Mouse (Mus musculus) kidney, embryonic 15.5 days (tissue): ENCODE results near the gene Ndufb6. TPM values are rescaled to one million over a fixed set of nuclear protein-coding genes. Genes with fewer than 3 reads are reported as not detected.

ENCODE experiments used
- ATAC-seq: fragments of 200-750 bp; cut with Nextera tagmentation; replicated peaks from 2 replicates; pipeline ENCODE4 v1.8.0; 2017; ENCODE audit warnings: moderate TSS enrichment; ENCODE audit not compliant: low FRiP score
- H3K27ac ChIP-seq: fragments of 300-500 bp; sonication (generic); 2 replicates; pipeline ENCODE4 v1.5.1; 2015; ENCODE audit warnings: mild to moderate bottlenecking, inconsistent platforms
- H3K27me3 ChIP-seq: fragments of 300-500 bp; sonication (generic); 2 replicates; pipeline ENCODE4 v1.6.1; 2015; ENCODE audit warnings: inconsistent platforms
- H3K36me3 ChIP-seq: fragments of 300-500 bp; sonication (generic); 2 replicates; pipeline ENCODE4 v1.6.1; 2015; ENCODE audit warnings: inconsistent platforms
- H3K4me1 ChIP-seq: fragments of 300-500 bp; sonication (generic); 2 replicates; pipeline ENCODE4 v1.6.1; 2015; ENCODE audit warnings: inconsistent platforms
- H3K4me2 ChIP-seq: fragments of 300-500 bp; sonication (generic); 2 replicates; pipeline ENCODE4 v1.6.1; 2015; ENCODE audit warnings: moderate library complexity, mild to moderate bottlenecking, inconsistent platforms
- H3K4me3 ChIP-seq: fragments of 300-500 bp; sonication (generic); replicated peaks from 2 replicates; pipeline ENCODE4 v1.5.1; 2015; ENCODE audit warnings: mild to moderate bottlenecking, inconsistent platforms
- H3K9ac ChIP-seq: fragments of 300-500 bp; sonication (generic); 2 replicates; pipeline ENCODE4 v1.6.1; 2015; ENCODE audit warnings: mild to moderate bottlenecking, inconsistent platforms
- H3K9me3 ChIP-seq: fragments of 300-500 bp; sonication (generic); replicated peaks from 2 replicates; pipeline ENCODE4 v1.6.1; 2016; ENCODE audit warnings: inconsistent platforms
- WGBS: fragments of 180-500 bp; shearing (Covaris S2); methylation state at CpG from one replicate; pipeline ENCODE4 v1.1.7; 2015; ENCODE audit warnings: mixed read lengths; 5-methylcytosine and 5-hydroxymethylcytosine counted together
- polyA plus RNA-seq: library from polyadenylated mRNA; unstranded; fragments of >200 nt; fragmentation: Nextera tagmentation; extraction: Ambion mirVana; gene quantifications from 2 replicates; pipeline ENCODE4 v1.2.1, GENCODE M21; 2015

The Ndufb6 gene
- polyA plus RNA-seq, 1 experiment from 2014 or later = 348 TPM

DNA sequence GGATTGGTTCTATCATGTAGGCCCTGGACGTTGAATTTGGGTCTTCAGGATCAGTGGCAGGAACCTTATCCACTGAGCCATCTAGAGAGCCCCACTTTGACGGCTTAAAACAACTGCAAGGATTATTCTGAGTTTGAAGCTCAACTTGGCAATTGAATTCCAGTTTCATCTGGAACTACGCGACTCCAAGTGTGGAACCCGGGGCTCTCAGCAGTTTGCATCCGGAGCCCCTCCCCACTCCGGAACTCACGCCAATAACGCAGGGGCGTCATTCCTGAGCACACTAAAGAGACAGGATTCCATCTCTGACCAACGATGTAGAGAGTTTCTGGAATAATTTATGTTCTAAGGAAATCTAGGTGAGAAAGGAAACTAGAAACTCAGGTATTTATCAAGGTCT, 52.1 kb downstream of the Ndufb6 start:
- Histone ChIP-seq H3K9me3 (no peaks in the 10 kb centered on the region), H3K27ac (no peak overlapping the region), H3K4me2 (no peak overlapping the region), H3K36me3 (peaks cover 16% of the 10 kb centered on the region; the same call in 1 of the 2 replicates), H3K27me3 (no peaks in the 10 kb centered on the region), H3K4me1 (no peaks in the 10 kb centered on the region), H3K9ac (no peak overlapping the region), H3K4me3 (no peak overlapping the region)
- WGBS = 87% methylated on average over 11 of the region's 11 CpGs
- ATAC-seq = no peak

DNA sequence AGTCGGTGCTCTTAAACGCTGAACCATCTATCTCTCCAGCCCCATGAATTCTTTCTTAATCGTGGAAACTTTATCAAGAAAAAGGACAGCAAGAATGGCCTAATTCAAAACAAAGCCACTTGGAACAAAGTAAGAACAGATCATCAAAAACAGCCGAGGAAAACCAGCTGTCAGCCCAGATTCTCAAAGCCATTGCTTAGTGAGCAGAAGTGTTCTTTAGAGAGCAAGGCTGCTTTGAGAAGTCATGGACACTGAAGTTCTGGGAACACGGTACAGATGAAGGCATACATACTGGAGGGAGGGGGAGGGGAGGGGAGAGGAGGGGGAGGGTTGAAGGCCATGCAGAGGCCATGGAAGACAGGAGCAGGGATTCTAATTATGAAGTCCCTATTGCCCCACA, 53.1 kb downstream of the Ndufb6 start:
- Histone ChIP-seq H3K27ac (no peak overlapping the region), H3K4me2 (no peak overlapping the region), H3K36me3 (peaks cover 16% of the 10 kb centered on the region; the same call in 1 of the 2 replicates), H3K27me3 (no peaks in the 10 kb centered on the region), H3K9ac (no peak overlapping the region), H3K4me1 (0 out of 2 replicates have a peak, but pooled peaks cover 3% of the 10 kb centered on the region), H3K9me3 (no peaks in the 10 kb centered on the region), H3K4me3 (no peak overlapping the region)
- no peak for ATAC-seq
- WGBS = 70% methylated on average over 5 of the region's 5 CpGs

DNA sequence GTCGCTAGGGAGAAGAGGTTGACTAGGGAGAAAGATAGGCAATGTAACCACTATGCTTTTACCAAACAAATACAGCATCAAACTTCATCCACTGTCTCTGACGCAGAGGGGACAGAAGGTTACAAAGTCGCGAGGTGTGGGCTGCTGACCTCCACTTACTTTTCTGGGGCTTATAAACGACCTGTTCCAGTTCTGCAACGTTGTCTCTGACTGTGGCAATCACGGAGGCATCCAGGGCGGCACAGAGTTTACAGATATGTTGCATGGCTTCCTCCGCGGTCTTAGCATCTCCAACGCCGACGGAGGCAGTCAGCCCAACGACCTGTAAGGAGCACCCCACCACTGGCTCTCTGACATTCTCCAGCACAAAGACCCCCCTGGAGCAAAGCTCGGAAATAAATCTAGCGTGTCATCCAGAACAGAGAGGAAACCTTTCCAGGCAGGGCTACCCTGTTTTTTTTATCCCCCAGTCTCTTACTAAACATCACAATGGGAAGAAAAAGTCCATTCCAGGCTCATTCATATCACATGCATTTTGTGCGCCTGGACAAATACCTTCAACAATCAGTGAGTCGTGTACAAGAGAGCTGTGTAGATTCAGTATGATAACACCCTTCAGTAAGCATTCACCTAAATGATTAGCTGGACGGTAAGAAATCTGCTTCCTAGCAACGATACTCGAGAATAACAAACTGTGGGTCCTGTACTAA, 57.2 kb downstream of the Ndufb6 start:
- Histone ChIP-seq H3K27me3 (no peaks in the 10 kb centered on the region), H3K27ac (no peak overlapping the region), H3K36me3 (peaks cover 7% of the 10 kb centered on the region; the same call in 1 of the 2 replicates), H3K9ac (no peak overlapping the region), H3K4me3 (no peak overlapping the region), H3K9me3 (no peaks in the 10 kb centered on the region), H3K4me1 (0 out of 2 replicates have a peak, but pooled peaks cover 4% of the 10 kb centered on the region), H3K4me2 (no peak overlapping the region)
- no peak for ATAC-seq
- 50% methylated on average over 21 of the region's 21 CpGs for WGBS

DNA sequence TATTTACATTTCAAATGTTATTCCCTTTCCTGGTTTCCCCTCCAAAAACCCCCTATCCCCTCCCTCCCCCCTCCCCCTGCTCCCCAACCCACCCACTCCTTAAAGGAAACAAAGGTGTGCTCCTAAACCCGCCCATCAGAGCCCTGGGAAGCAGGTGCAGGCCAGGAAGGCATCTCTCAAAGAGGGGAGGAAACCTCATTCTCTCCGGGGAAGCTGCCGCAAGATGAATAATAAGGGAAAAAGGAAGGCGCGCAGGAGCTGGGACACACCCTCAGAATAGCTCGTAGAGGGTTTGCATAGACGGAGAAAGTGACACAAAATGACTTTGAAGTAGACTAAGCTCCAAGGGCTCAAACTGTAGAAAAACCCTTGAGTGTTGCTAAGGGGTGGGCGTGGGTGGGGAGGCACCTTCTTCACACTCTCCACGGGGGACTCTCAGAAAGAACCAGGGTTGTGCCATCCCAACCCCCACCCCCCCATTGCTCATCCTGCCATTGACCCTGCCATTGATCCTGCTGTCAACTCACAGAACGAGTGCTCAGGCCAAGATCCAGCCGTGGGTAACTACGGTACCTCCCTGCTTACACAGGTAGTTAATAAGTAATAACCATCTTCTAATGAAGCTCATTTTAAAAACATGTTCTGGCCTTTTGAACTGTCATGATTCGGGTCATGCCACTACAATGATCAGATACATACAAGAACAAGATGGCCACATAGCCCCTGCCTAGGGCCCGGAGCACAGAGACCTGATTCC, 58.0 kb downstream of the Ndufb6 start:
- no peaks in the 10 kb centered on the region for H3K9me3 ChIP-seq
- no peak overlapping the region for H3K4me3 ChIP-seq
- no peak overlapping the region for H3K4me2 ChIP-seq
- H3K36me3 ChIP-seq = peaks cover 9% of the 10 kb centered on the region; the same call in 1 of the 2 replicates
- no peak overlapping the region for H3K27ac ChIP-seq
- no peak; the same call in 1 of the 2 replicates for ATAC-seq
- H3K9ac ChIP-seq = no peak overlapping the region
- H3K4me1 ChIP-seq = 0 out of 2 replicates have a peak, but pooled peaks cover 4% of the 10 kb centered on the region
- WGBS = 34% methylated on average over 14 of the region's 14 CpGs
- no peaks in the 10 kb centered on the region for H3K27me3 ChIP-seq

Other genes with a start within 250 kb of the Ndufb6 start
- 74.5 and 77.7 TPM in 2 replicates for gene Aco1, start 136.3 kb downstream of the Ndufb6 start, polyA plus RNA-seq
- gene Ddx58, start 39.6 kb downstream of the Ndufb6 start, polyA plus RNA-seq = 8.2 and 11.4 TPM in 2 replicates
- 40.1 and 40.4 TPM in 2 replicates for gene Smim27, start 9.8 kb downstream of the Ndufb6 start, polyA plus RNA-seq
- 46.7 and 47.7 TPM in 2 replicates for gene Topors, start 9.6 kb downstream of the Ndufb6 start, polyA plus RNA-seq
- gene Tmem215, start 192.8 kb upstream of the Ndufb6 start, polyA plus RNA-seq = 0.40 and 0.45 TPM in 2 replicates